Mouse (Mus musculus) testis, adult 2 months (tissue): ENCODE measurements at regions not wholly inside any gene's neighbourhood (a gene's known extent, or its start where the extent isn't known, plus 50 kb on each side); places are given as distances from the start of the nearest gene placed in this dataset.

Experiments used
- CTCF ChIP-seq: fragments of 200-500 bp; IDR thresholded peaks from 2 replicates; pipeline ENCODE4 v1.5.1; 2012; ENCODE audit warnings: low read depth, mild to moderate bottlenecking, inconsistent platforms, low read length, moderate library complexity; ENCODE audit not compliant: control insufficient read depth, insufficient read depth, insufficient replicate concordance
- POLR2A ChIP-seq: fragments of 200-500 bp; IDR thresholded peaks from 2 replicates; pipeline ENCODE4 v1.6.1; 2012; ENCODE audit warnings: low read depth, mild to moderate bottlenecking, inconsistent platforms, low read length, moderate library complexity; ENCODE audit not compliant: control insufficient read depth

GRCm38 (mm10) chr7:74172504-74173229 is 159.2 kb upstream of the St8sia2 start:
- TF ChIP-seq POLR2A: no peak
- TF ChIP-seq CTCF: no peak
